Mouse (Mus musculus): ENCODE results near the gene Rbp3.
A peak's percentile ranks its signal among the peaks of the same experiment; 100 is the strongest.

Rbp3 gene

DNA sequence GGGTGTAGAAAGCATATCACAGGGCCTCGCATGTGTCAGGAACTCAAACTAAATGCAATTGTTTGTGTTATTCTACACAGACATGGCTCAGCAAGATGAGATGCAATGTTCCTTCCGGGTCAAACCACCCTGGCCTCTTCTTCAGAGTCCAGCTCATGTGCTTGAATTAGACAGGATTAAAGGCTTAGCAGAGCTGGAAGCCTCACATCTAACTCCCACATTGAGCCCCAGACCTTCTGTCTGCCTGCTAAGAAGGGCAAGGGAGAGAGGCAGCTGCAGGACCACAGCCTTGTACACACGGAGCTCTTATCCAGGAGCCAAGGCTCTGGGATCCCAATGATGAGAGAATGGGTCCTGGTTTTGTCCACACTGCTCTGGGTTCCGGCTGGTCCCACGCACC lies at the start of gene Rbp3:
TSS of gene Rbp3 (plus strand) at position 243 of the 400 bp plus-strand sequence.
- DNase-seq (ENCODE audit: low spot score) = peak; percentile 43

DNA sequence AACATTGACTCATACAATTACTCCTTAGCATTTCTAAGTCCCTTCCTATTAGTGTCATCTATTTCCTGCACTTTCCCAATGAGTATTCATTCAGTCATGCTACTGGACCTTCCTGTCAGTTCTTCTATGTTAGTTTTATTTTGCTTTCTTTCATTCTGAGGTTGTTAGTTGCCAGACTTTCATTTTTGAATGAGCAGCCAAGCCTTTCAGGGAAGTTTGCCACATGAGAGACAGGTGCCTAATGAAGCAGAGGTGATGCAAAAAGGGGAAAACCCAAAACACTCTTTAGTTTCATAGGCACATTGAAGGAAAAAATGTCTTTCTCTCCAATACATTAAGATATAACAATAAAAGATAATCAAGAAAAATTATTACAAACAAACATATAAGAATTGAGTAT lies 49.0 kb upstream of the Rbp3 start:
- no peak for DNase-seq (ENCODE audit: low spot score)

DNA sequence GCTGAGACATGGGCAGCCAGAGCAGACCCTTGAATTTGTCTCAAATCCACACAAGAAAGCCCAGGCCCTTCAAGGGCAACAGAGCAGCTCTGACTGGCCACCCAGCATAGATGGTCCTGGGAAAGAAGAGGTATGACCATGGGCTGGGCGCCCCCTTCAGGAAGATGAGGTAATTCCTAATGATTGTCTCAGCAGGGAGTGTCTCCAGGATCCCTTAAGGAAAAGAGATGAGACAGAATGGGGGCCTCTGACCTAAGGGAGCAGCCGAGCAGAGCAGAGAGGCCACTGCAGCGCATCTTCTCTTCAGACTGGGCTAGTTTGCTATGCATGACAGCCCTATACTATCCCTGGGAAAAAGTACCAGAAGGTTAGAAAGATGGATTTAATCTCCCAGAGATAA lies 40.1 kb upstream of the Rbp3 start:
- peak; percentile 74 for DNase-seq (ENCODE audit: low spot score)

DNA sequence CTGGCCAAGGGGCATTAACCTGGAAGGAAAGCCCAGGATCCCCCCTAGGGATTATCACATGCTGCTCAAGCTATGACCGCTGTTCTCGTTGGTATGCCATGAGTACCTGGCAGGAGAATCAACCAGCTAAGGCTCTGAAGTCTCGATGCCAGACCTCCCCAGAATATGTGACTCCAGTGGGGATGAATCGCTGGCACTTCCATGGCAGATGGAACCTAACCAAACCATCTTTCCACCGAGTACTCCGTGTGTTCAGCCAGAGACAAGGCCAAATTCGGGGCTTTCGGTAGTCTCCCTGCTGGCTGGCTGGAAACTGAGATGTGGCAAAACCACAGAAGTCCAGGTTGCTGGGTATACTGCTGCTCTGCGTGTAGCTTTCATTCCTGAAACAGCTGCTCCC lies 39.6 kb upstream of the Rbp3 start:
- no peak for DNase-seq (ENCODE audit: low spot score)

DNA sequence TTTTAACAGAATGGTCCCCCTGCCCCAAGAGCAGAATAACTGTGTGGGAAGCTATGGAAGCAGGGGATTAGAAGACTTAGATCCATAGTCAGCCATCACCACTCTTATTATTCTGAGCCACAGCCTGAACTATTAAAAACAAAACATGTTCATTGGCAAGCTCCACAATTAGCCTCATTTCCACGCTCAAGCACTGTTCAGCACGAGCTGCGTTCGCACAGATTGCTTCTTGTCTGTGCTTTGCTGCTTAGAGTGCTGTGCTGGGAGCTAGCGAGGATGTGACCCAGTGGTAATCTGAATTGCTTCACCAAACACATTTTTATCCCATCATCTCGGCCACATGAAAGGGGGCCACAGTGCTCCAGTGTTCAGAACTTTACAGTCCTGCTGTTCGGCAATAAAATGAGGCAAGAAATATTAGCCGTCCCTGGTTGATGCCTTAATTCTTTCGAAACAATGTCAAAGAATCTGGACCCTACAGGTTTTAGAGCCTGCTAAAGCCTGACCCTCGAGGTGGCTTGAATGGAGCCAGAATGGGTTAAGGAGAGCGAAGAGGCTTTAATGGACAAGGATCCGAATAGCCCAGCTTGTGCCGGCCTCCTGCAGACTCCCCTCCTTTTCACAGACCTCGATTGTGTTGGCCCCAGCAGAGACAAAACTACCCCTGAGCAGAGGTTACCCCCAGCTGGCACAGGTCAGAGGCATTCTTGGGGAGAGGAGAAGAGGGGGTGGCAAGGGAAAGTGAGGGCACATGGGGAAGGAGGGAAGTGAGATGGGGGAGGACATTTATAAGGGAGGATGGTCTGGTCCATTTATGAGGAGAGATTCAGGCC lies 32.9 kb upstream of the Rbp3 start:
- peak; percentile 36 for DNase-seq (ENCODE audit: low spot score)

DNA sequence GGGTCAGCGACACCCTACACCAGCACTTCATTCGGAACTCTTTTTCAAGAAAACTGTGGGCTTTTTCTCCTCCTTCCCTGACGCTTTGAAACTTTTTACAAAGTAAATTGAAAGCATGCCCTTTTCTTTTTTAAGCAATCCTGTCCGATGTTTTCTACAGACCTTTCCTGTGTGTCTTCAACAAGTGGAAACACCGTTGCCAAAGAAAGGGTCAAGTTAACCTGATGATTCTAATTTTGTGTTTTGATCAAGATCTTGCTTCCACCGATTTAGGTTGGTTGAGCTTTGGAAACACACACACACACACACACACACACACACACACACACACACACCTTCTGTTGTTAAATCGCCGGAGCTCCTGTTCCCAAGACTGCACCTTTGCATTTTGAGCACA lies 31.0 kb upstream of the Rbp3 start:
- DNase-seq (ENCODE audit: low spot score) = no peak

DNA sequence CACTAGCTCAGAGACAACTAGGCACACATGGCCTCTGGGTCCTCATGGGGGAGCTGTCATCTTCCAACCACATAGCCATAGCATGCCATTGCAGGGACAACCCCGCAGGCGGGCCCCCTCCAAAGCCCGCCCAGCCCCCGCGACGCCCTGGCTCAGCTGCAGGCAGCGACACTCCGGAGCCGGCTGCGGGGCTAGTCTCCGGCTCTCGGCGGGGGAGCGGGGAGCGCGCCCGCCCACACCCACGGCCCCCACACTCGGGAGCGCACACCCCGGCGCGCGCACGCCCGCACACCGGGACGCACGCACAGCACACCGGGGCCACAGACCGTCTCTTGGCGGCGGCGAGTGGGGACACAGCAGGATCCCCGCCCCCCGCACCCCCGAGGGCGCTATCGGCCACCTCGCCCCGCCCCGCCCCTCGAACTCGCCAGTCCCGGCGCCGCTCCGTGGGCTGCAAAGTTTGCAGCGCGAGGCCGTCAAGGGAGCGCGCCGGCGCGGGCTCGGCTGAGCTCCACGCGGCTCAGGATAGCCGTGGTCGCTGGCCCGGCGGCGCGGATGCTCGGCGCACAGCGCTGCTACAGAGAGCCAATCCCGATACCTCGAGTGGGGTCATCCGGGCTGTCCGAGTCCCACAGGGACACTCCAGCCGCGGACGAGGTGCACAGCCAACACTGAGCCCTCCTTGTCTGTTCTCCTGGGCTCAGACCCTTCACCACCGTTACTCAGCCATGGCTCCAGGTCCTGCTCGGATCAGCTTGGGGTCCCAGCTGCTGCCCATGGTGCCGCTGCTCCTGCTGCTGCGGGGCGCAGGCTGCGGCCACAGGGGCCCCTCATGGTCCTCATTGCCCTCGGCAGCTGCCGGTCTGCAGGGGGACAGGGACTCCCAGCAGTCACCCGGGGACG lies 30.4 kb upstream of the Rbp3 start, which contains the start of gene Gdf10:
TSS of gene Gdf10 (plus strand) at position 420 of the 903 bp plus-strand sequence.
- DNase-seq (ENCODE audit: low spot score) = peak; percentile 62

DNA sequence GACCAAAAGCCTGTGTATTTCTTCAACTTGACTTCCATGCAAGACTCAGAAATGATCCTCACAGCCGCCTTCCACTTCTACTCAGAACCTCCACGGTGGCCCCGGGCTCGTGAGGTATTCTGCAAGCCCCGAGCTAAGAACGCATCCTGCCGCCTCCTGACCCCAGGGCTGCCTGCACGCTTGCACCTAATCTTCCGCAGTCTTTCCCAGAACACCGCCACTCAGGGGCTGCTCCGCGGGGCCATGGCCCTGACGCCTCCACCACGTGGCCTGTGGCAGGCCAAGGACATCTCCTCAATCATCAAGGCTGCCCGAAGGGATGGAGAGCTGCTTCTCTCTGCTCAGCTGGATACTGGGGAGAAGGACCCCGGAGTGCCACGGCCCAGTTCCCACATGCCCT lies 21.9 kb upstream of the Rbp3 start:
- no peak for DNase-seq (ENCODE audit: low spot score)

DNA sequence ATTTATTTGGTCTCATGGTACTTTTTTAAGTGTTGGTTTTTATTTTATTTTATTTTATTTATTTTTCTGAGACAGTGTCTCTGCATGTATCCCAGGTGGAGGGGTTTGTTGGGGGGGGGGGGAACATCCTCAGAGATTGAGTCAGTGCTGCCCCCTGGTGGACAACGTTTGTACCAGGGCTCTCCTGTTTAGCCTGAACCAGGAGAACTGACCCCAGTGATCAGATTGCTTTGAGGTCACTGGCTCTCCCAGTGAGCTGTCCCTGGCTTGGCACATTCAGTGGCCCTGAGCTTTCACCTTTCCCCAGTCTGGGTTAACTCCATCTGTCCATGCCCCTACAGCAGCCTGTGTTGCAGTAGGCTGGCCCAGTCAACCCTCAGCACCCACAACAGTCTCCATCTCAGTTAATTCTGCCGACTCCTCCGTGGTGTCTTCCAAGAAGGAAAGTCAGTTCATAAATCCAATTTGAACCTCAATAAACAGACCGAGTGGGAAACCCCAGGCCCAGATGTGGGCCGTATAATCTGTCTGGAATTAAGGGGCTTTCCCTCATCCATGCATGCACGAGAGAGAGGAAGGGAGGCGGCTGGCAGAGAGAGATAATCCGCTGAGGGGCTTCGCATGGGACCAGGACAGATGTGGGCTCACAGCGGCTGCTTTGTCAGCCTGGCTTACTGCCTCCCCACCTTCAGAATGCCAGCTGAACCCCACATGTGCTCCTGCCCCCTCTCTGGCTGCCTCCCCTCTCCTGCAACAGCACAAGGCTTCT lies 20.7 kb upstream of the Rbp3 start:
- DNase-seq (ENCODE audit: low spot score) = peak; percentile 79

DNA sequence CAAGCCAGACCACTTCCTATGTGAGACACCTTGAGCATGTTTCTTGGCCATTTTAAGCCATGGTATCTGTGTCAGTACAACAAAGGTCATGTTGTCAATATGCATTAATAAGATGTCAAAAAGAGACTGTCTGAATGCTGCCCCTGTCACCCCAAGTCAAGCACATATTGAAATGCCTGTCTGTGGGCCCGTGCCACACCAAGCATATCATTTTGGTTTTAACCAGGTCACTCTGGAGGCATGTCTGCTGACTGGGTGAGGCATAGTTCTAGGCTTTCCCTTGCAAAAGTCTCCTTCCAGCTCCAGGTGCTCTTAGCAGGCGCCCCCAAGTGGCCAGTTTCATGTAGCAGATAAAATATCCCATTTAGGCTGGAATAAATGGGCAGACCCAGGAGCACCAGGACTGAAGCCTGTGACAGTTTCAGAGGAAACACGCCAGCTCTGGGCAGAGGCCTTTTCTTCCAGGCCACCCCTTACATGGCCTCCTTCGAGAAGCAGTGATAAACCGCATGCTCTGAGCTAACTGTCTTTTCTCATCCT lies 20.0 kb upstream of the Rbp3 start:
- DNase-seq (ENCODE audit: low spot score) = peak; percentile 79

DNA sequence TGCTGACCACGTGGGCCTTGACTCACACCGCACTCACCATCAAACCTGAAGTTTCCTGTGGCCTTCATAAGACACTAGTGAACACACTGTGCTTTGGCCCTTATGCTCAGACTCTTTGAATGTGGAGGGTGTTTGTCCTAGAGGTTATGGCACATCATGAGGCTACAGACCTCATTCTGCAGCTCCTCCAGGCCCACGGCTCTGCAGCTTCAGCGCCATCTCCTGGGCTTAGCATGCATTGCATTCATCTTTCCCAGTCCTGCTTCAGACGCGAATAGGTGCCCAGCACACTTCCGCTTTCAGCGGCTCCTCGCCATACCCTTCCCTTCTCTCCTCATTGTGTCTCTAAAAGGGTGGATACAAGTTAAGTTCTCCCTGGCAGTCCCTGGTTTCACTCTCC lies 14.7 kb upstream of the Rbp3 start:
- peak; percentile 90 for DNase-seq (ENCODE audit: low spot score)

DNA sequence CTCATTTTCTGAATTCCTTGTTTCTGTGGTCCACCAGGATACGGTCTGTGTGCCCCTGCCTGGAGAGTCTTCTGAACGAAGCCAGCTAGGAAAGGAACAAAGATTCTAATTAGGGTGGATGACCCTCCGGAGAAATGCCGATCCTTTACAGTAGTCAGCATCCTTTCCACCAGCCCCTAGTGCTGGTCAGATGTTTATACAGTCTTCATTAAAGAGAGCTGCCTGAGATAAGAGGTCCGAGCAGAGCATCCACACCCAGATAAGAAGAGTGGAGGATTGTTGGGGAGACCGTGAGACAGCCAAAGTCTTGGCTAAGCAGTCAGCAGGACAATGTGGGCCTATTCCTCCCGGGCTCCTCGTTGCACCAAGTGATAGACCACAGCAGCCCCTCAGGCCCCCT lies 13.1 kb upstream of the Rbp3 start, which contains the start of gene Gdf2:
TSS of gene Gdf2 (plus strand) at position 301 of the 400 bp plus-strand sequence.
- no peak for DNase-seq (ENCODE audit: low spot score)

DNA sequence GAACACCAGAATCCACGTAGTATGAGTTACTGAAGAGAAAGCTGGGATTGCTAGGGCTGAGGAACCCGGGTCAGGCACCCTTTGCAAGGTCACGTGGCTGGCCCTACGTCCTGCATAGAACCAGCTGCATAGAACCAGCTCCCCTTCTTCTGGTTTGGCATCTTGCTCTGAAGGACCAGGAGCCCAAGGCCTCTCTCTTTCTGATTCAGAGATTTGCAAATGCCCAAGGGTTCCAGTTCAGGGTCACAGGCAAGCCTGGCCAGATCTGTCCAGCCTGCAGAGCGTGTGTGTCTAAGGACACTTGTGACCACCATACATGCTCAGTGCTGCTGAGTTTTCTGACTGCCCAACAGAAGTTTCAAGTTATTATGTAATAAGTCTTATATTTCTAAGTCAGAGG lies 11.6 kb upstream of the Rbp3 start:
- DNase-seq (ENCODE audit: low spot score) = no peak

DNA sequence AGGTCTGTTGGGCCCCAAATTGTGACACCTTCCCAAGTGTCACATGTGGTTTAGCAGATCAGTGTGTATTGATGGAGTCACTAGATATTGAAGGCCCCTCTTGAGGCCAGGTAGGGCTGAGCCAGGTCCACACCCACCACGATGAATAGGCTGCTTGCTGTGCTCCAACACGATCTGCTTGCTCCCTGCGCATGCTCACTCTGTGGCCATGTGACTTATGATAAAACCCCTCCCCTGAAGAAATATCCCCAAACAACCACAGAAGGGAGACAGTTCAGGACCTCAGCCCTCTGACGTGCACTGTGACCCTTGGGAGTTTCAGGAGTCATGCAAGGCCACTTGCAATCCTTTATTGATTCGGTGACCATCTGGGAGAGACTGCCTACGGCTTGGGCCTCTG lies 7.7 kb upstream of the Rbp3 start:
- DNase-seq (ENCODE audit: low spot score) = no peak

DNA sequence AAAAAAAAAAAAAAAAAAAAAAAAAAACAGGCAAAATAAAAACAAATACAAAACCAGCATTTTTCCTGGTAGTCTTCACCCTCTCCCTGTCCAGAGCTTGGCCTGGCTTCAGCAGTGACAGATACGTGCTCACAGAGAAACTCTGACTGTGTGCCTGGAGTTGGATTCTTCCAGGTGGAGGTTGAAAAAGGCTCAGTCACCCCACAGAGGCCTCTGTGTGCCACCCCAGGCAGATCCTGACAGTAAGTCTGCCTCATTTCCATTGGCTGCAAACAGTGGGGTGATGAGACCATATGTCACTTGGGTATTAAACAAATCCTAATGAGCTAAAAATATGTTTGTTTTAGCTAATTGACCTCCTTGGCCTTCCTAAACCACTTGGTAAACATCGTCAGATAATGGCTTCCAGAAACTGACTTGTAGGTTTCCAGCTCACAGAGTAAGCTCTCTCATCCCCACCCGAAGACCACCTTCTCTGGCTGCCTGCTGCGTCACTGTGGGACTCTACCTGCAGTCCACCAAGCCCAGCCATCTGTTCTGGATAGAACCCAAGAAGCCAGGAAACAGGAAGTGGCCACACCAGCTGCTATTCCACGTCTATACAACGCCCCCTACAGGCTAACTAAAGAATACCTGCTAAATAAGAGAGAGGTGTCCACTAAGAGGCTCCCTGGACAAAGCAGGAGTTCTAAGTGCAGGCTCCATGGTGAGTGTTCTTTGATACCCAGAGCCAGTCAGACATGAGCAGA lies 1.4 kb upstream of the Rbp3 start:
- DNase-seq (ENCODE audit: low spot score) = no peak

DNA sequence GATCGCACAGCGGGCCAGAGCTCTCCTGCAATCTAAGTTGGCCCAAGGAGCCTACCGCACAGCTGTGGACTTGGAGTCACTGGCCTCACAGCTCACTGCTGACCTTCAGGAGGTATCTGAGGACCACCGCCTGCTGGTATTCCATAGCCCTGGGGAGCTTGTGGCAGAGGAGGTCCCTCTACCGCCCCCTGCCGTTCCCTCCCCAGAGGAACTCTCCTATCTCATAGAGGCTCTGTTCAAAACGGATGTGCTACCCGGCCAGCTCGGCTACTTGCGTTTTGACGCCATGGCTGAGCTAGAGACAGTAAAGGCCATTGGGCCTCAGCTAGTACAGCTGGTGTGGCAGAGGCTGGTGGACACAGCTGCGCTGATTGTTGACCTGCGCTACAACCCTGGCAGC lies 2.3 kb downstream of the Rbp3 start:
- no peak for DNase-seq (ENCODE audit: low spot score)

DNA sequence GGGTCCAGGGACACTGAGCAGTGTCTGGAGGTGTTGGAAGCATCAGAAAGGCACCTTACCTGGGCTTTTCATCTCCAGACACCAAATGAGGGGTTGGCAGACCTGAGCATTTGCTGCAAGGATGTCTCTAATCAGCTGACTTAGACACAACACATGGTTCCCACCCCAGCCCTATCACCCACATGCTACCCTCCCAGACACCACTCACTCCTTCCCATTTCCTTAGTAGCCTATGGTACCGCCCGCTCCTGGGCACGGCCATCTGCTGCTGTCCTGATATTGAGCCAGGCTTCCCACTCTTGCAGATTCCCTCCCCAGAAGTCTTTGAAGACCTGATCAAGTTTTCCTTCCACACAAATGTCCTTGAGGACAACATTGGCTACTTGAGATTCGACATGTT lies 4.4 kb downstream of the Rbp3 start:
- no peak for DNase-seq (ENCODE audit: low spot score)

DNA sequence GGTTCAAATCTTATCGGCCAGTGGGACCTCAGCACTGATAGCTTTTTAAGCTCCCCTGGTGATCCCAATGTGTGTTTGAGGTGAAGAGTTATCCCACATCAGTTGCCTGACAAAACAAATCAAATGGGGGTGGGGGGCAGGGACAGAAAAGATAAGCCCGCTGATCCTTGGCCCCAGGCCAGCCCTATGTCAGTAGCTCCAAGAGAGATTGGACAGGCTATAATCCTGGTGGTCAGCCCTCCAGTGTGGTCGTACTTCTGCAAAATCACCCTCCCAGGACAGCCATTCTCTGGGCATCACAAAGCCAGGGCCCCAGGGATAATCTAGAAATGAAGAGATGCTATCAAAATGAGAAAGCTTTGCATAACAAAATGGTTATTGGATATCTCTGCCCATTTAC lies 5.0 kb downstream of the Rbp3 start:
- no peak for DNase-seq (ENCODE audit: low spot score)

DNA sequence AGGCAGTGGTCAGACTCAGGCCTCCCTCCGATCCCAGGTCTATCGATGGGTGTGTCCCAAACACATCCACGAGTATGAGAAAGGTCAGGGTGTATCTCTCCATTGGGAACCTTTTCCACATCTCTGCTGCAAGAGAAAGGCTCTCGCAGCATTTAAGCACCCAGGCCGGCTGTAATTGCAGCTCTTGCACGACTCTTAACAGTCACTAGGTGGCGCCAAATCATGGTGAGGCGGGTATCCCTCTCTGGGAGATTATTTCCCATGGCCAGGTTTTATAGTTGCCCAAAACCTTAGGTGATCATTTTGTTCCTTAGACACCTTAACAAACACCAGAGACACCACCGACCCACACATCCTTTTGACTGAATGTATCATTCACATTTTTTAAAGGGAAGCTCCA lies 5.5 kb downstream of the Rbp3 start:
- DNase-seq (ENCODE audit: low spot score) = peak; percentile 84

DNA sequence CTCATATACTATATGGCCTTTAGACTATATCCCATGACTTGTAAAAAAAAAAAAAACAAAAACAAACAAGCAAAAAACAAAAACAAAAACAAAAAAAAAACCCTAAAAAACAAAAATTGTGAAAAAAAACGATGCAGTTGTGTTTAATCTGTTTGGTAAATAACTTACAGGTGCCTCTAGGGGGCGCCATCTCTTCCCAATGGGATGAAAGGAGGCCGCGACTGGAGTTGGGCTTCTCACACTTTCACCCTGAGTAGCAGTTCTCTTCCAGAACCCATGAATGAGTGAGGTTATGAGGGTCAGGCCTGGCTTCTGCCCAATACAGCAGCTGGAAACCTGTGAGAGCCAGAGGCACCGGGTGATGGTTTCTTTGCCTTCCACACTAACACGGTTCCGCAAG lies 11.9 kb downstream of the Rbp3 start:
- DNase-seq (ENCODE audit: low spot score) = peak; percentile 37

DNA sequence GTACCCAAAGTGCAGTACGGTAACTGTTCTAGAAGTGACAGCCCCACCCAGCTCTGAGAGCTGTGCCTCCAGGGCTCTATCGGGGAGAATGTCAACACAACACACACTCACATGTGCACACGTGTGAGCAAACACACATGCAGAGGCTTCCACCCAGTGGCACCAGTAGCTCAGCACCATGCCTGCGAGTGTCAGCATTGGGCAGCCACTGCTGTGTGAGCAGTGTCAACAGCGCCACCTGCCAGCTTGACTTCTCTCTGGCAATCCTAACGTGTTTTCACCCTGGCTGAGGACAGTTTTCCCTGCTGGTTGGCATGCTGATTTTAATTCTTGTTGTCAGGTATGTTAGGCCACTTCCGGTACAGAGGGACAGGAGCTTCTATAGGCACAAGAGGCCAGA lies 18.9 kb downstream of the Rbp3 start:
- peak; percentile 75 for DNase-seq (ENCODE audit: low spot score)

Measured in retina, embryonic 14.5 days (tissue).